Mouse (Mus musculus) small intestine, adult 2 months (tissue): ENCODE data around the gene Gm7544. TPM values are rescaled to one million over a fixed set of nuclear protein-coding genes. Genes with fewer than 3 reads are reported as not detected.
"Not testable (repeated sequence)": the region's sequence is repeated elsewhere in the genome, so short reads cannot be mapped to it uniquely, and the experiment has no call there.

Source experiments
- H3K27ac ChIP-seq: fragments of 200-500 bp; 2 replicates; pipeline ENCODE4 v1.5.1; 2012; ENCODE audit warnings: low read depth, low read length, control low read depth, inconsistent platforms; ENCODE audit not compliant: insufficient read depth
- H3K27me3 ChIP-seq: fragments of 200-500 bp; 2 replicates; pipeline ENCODE4 v1.6.1; 2012; ENCODE audit warnings: mild to moderate bottlenecking, moderate library complexity, low read length, inconsistent platforms; ENCODE audit not compliant: control insufficient read depth, insufficient read depth
- H3K36me3 ChIP-seq: fragments of 200-500 bp; 2 replicates; pipeline ENCODE4 v1.6.1; 2012; ENCODE audit warnings: mild to moderate bottlenecking, low read length, control low read depth, inconsistent platforms; ENCODE audit not compliant: control insufficient read depth, insufficient read depth
- H3K4me1 ChIP-seq: fragments of 200-500 bp; 2 replicates; pipeline ENCODE4 v1.6.1; 2012; ENCODE audit warnings: low read length, inconsistent platforms, mixed read lengths; ENCODE audit not compliant: control insufficient read depth, insufficient read depth, insufficient read length
- H3K4me3 ChIP-seq: fragments of 200-500 bp; 2 replicates; pipeline ENCODE4 v1.5.1; 2012; ENCODE audit warnings: low read depth, mild to moderate bottlenecking, control low read depth, inconsistent platforms, low read length, moderate library complexity
- CTCF ChIP-seq: fragments of 200-500 bp; IDR thresholded peaks from 2 replicates; pipeline ENCODE4 v1.5.1; 2012; ENCODE audit warnings: low read depth, mild to moderate bottlenecking, control low read depth, inconsistent platforms, low read length, moderate library complexity, mixed read lengths; ENCODE audit not compliant: insufficient replicate concordance, insufficient read length; ENCODE audit errors: extremely low read depth
- POLR2A ChIP-seq: fragments of 200-500 bp; IDR thresholded peaks from 2 replicates; pipeline ENCODE4 v1.6.1; 2012; ENCODE audit warnings: low read depth, mild to moderate bottlenecking, control low read depth, inconsistent platforms, low read length, moderate library complexity
- WGBS: fragments of 180-500 bp; shearing (Covaris S2); methylation state at CpG from one replicate; pipeline ENCODE4 v1.1.7; 2018; 5-methylcytosine and 5-hydroxymethylcytosine counted together
- polyA plus RNA-seq: library from polyadenylated mRNA; depleted of rRNA; stranded (reverse); fragments of >200 nt; gene quantifications from 2 replicates; pipeline ENCODE4 v1.2.3, GENCODE M21; 2012; rRNA removed

Gene Gm7544
- polyA plus RNA-seq, result not detected in 2 replicates

DNA sequence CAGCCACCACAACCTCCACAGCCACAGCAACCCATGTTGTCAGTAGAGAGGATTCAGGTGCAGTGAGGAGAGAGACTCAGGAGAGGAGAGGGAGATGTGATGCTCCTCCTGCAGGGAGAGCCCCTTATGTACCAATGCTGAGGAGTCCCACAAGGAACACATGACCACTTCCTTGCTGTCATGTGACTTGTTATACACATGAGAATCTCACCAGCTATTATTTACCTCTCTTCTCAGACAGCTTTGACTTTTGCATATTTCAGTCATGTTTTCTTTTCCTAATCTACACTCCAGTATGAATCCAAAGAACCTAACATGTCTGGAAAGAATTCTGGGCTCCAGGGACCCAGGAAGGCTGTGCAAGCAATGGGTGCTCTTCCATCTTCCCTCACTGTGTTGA is at the start of gene Gm7544:
Gm7544 (minus strand) TSS at position 101 of the 400 bp plus-strand sequence.
- H3K36me3 ChIP-seq, H3K4me3 ChIP-seq, H3K27me3 ChIP-seq, H3K4me1 ChIP-seq, H3K27ac ChIP-seq: not testable (repeated sequence)

DNA sequence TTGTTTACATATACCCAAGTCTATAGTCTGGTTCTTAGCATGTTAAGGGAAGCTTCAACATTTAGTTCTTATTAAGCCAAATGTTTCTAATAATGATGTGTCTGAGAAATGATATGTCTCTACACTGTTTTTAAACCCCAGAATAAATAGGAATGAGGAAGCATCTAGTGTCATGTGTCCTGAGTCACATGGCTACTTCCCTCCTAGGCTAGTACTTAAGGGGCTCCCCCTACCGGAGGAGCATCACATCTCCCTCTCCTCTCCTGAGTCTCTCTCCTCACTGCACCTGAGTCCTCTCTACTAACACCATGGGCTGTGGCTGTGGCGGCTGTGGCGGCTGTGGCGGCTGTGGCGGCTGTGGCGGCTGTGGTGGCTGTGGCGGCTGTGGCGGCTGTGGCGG is 44.5 kb upstream of the Gm7544 start, which contains the start of gene Gm47959:
Gm47959 (plus strand) TSS at position 243 of the 400 bp plus-strand sequence.
- H3K4me1 ChIP-seq, H3K4me3 ChIP-seq, H3K27ac ChIP-seq, H3K36me3 ChIP-seq, H3K27me3 ChIP-seq: not testable (repeated sequence)
- 99% methylated on average over 9 of the region's 9 CpGs for WGBS

DNA sequence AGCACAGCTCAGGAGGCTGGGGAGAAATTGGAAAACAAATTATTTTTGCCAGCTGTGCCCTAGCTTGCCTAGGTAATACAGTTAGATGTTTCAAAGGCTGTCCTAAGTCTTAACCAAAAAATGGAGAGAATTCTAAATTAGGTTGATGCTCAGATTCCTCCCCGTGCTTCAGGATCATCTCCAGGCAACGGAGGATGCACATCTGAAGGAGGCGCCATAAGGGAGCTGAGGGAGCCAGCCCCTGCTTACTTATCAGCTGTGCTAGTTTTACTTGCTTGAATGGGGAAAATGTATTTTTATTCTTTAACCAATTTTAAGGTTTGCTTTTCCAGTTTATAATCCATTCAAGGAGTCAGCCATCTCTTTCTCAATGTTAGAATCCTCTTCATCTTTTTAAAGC is 38.1 kb upstream of the Gm7544 start:
- 87% methylated on average over 3 of the region's 3 CpGs for WGBS
- TF ChIP-seq POLR2A (no peak), CTCF (no peak)
- no peak overlapping the region for H3K27ac ChIP-seq
- H3K27me3 ChIP-seq, result no peaks in the 10 kb centered on the region
- no peak overlapping the region for H3K4me3 ChIP-seq
- peaks cover 14% of the 10 kb centered on the region; the same call in 1 of the 2 replicates for H3K4me1 ChIP-seq
- no peaks in the 10 kb centered on the region for H3K36me3 ChIP-seq

DNA sequence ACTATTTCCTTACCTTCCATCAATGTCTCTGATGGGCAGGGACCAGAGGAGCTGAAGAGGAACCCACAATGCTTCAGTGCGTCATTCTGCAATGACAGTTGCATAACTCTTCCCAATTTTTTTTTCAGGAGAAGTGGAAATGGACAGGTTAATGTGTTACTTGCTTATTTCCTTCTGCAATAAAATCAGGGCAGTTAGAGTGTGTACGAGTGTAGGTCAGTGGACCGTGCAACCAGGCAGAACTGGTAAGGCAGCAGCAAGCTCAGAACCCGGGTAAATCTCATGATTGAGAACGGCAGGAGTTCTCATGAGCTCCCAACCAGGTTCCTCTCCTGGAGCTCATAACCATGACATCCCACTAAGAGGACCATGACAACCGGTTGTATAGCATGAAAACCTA is 36.3 kb upstream of the Gm7544 start:
- H3K27ac ChIP-seq, result peak overlapping the region; percentile 100
- TF ChIP-seq POLR2A (no peak), CTCF (no peak)

DNA sequence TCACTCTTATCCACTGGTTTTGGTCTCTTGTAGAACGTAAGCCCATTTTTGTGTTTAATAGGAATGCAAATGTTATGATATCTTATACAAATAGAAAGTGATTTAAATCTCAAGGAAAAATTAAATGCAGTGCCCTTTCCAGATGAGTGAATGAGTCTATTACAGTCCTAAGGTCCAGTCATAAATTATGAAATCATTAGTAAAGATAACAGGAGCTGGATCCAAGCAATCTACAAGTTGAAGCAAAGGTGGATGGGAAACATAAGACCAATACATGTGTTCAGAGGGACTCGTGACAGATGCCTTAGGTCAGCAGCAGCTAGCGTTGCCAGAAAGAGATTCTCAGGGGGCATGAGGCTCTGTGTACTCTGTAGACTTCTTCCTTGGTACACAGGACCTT is 35.8 kb upstream of the Gm7544 start:
- Histone ChIP-seq H3K4me1 (peaks cover 14% of the 10 kb centered on the region; the same call in 1 of the 2 replicates), H3K27me3 (no peaks in the 10 kb centered on the region), H3K4me3 (no peak overlapping the region), H3K27ac (peak overlapping the region; percentile 100), H3K36me3 (no peaks in the 10 kb centered on the region)
- no peak for TF ChIP-seq CTCF
- TF ChIP-seq POLR2A, result no peak
- 29% methylated on average over 3 of the region's 3 CpGs for WGBS

More for the DNA sequence above, 36.3 kb upstream of the Gm7544 start:
- no peaks in the 10 kb centered on the region for H3K36me3 ChIP-seq
- H3K4me3 ChIP-seq, result no peak overlapping the region
- 28% methylated on average over 6 of the region's 6 CpGs for WGBS
- H3K4me1 ChIP-seq, result peaks cover 14% of the 10 kb centered on the region; the same call in 1 of the 2 replicates
- no peaks in the 10 kb centered on the region for H3K27me3 ChIP-seq

DNA sequence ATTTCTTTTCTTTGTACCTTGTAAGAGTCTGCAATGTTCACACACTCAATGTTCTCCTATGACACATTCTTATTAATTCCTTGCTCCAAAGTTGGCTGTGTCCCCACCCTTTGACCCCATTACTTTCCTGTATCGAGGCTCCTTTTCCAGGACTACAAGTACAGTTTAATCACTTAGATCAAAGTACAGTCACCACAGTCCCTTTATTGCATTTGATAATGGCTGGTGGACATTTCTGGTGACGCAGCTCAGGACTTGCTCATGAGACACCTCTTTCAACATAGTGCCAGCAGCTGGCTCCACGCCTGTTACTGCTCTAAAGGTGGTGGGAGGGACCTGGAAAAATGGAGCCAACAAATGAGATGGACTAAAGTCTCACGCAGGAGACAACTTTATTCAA is 35.2 kb upstream of the Gm7544 start:
- no peak for TF ChIP-seq CTCF
- TF ChIP-seq POLR2A, result no peak
- 25% methylated on average over 4 of the region's 4 CpGs for WGBS
- Histone ChIP-seq H3K36me3 (no peaks in the 10 kb centered on the region), H3K27me3 (no peaks in the 10 kb centered on the region), H3K4me3 (no peak overlapping the region), H3K4me1 (peaks cover 14% of the 10 kb centered on the region; the same call in 1 of the 2 replicates), H3K27ac (peak overlapping the region; percentile 94)

DNA sequence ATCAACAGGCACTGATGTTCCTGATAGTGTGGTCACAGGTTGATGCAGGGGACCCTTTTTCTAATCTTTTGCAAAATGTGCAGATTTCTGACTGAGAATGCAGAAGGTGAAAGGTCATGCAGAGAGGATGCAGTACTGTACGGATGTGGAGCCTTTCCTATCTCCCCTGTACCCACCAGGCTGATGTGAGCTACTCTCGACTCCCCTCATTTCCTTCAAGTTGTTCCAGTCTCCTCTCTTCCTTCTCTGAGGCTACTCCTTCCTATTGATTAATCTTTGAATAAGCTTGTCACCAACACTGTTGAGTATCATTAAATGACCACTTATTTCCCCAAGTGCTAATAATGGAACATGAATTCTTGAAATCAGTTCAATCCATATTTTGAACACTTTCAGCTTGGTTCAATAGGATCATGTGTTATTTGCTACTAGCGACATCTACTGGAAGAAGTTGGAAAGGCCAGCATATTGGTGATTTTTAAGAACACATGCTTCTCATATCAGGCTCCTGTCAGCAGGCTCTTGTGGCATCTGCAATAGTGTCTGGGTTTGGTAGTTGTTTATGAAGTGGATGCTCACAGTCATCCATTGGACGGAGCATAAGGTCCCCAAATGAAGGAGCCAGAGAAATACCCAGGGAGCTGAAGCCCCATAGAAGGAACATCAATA is 31.9 kb upstream of the Gm7544 start:
- Histone ChIP-seq H3K27me3 (no peaks in the 10 kb centered on the region), H3K27ac (no peak overlapping the region), H3K4me3 (no peak overlapping the region), H3K36me3 (no peaks in the 10 kb centered on the region), H3K4me1 (peaks cover 12% of the 10 kb centered on the region; the same call in 1 of the 2 replicates)
- no peak for TF ChIP-seq CTCF
- TF ChIP-seq POLR2A, result no peak
- 27% methylated on average over 4 of the region's 4 CpGs for WGBS

DNA sequence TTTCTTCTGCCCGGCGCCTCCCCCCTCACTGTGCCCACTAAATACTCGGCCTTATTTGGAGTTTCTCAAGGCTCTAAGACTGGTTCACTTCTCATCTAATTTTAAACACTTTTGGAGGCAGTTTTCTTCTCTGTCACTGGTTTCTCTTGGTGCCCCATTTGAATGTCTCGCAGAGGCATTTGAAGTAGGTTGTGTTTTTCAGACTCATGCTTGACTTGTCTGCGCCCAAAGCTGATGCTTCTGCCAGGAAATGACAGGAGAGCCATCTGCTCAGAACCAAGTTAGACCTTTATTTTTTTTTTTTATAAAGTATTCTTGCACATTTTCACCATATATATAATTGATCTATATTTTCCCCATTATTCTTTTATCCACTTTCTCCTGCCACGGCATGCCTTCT is 30.9 kb upstream of the Gm7544 start:
- Histone ChIP-seq H3K4me3 (no peak overlapping the region), H3K27ac (no peak overlapping the region), H3K27me3 (no peaks in the 10 kb centered on the region), H3K4me1 (peaks cover 5% of the 10 kb centered on the region; the same call in 1 of the 2 replicates), H3K36me3 (no peaks in the 10 kb centered on the region)
- WGBS, result 89% methylated on average over 6 of the region's 6 CpGs
- TF ChIP-seq CTCF (no peak), POLR2A (no peak)
